Mouse (Mus musculus) urinary bladder, postnatal 10 days (tissue): ENCODE measurements around the gene Cyba.

Source experiments
- DNase-seq: peaks from one replicate; pipeline ENCODE4 v3.0.0; 2022; ENCODE audit warnings: low spot score

The Cyba gene

DNA sequence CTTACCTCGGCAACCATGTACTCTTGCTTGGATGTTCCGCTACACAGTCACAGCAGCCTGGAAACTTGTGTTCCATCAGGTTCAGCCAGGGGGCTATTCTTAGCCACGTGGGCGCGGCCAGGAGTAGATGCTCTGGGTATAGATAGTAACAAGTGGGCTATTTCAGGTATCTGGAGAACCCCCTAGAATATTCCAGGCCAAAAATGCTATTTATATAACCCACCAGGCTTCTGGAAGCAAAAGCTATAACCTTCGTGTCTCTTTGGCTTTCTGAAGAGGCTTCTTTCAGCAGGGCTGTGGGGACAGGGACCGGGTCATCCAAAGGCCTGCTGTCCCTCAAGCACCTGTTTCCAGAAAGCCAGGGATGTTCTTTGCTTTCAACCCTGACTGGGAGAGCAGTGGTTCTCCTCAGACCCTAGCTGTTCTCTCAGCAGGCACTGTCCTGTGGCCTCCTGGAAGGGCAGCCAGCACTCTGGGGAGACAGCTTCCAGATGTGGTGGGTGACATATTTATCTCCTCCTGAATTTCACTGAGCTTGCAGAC lies 18.5 kb upstream of the Cyba start:
- no peak for DNase-seq

DNA sequence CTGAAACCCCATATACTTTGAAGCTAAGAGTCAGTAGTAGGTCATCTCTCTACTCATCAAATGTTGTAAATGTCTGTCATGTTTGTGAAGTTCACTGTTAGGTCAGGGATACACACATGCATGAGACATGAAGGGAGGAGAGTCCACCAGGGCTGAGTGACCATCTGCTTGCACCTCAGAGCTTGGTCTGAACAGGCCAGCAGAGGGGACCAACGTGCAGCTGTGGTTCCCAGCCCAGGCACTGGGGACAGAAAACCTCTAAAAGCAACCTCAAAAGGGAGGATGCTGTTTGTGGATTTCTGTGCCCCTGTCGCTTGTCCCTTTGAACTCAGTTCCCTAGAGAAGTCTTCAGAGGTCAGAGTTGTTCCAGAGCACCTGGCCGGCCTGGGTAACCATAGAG lies 12.5 kb upstream of the Cyba start:
- no peak for DNase-seq

DNA sequence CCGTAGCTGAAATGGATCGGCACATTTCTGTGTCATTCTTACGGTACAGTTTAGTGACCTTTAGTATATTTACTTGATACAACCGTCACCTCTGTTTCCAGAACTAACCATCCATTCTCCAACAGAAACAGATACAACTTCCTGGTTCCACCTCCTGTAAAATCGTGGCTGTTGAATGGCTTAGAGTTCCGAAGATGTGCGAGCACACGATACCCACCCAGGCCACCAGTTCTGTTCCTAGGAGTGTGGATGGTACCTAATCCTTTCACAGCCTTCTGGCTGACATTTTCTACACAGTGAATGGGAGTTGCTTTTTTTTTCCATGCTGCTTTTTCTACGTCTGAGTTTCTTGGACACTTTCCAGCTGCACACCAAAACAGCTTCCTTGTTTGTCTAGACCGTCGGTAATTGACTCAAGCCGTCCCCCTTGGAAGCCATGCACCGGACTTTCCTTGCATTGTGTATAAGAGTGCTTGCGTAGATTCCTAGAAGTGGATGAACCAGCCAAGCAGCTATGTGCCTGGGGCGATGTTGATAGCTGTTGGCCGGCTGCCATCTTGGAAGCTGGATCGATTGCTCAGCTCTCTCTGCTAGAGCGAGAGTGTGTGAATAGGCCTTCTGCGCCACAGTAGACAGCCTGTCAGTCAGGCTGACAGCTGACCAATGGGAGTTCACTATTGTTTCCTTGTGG lies 11.5 kb upstream of the Cyba start:
- DNase-seq = peak; percentile 54

DNA sequence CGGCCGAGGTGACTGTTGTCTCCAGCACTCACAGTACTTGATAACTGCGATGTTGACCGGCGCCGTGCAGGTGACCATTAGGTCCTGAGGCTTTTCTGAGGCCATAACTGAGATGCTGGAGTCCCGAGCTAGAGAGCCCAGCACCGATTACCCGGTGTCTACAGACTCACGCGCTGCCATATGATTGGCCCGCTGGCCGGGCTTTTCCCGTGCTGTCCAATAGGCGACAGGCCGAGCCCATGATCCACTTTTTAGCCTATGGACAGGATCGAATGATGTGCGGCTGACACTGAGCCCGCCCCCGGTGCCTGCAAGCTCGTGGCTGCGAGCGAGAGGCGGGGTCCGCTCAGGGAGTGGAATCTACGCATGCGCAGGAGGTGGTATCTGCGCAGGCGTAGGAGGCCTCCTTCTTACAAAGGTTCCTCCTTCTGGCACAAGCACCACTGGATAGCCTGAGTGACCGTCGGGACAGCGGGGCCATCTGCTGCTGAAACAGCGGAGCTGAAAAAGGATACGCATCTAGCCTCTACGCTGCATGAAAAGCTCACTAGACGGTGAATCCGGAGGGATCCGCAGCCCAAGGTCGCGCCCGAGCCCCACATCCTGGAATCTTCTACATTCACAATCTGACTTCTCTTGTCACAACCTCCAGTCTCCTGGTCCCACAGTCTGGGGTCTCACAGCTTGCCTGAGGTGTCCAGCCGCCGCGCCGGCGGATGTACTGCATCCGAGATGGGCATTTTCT lies 10.7 kb upstream of the Cyba start, which contains the start of gene Mvd:
TSS of gene Mvd (minus strand) at position 161 of the 745 bp plus-strand sequence.
- peak; percentile 96 for DNase-seq

DNA sequence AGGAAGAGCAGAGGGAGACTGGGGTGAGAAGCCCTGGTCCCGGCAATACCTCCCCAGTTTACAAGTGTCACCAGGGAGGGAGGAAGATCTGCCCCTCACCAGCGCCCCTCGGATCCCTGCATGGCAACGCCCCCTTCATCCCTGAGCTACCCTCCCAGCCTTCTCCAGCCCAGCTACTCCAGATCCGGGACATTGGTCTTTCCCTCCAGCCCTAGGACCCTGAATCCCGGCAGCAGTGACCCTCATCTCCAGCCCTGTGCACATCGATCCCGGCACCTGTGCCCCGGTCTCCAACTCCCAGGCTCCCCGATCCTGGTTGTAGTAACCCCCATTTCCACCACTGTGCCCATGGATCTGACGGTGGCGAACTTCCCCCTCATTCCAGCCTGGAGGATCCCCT lies 10.1 kb upstream of the Cyba start:
- no peak for DNase-seq

DNA sequence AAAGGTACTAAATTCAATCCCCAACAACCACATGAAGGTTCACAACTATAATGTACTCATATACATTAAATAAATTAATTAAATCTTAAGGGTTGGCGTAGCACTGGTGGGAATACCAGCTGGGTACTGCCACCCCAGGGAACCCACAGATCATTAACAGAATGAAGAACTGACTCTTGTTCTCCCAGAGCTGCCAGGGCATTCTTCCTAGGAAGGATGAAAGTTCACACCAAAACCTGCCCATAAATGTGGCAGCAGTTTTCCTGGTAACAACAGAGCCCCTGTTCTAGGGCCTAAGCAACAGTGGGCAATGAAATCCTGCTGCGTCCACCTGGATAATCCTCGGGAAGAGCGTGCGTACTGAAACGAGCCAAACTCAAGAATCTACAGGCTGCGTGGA lies 9.6 kb upstream of the Cyba start:
- no peak for DNase-seq

DNA sequence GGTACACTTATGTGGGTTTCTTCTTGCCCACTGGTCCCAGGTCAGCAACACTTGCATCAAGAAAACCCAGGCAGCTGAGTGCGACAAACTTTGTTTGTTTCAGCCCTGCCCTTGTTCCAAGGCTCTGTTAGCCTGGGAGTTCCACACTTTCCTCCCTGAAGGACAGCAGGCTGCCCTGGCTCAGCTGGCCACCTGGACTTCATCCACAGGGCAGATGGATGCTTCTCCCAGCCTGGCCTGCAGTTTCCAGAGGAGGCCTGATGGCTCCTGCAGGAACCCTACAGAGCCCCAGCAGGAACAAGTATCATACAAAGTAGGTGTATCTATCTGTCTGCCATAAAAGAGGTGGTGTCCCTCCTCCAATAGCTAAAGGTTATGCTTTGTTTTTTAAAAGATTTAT lies 8.6 kb upstream of the Cyba start:
- DNase-seq = no peak

DNA sequence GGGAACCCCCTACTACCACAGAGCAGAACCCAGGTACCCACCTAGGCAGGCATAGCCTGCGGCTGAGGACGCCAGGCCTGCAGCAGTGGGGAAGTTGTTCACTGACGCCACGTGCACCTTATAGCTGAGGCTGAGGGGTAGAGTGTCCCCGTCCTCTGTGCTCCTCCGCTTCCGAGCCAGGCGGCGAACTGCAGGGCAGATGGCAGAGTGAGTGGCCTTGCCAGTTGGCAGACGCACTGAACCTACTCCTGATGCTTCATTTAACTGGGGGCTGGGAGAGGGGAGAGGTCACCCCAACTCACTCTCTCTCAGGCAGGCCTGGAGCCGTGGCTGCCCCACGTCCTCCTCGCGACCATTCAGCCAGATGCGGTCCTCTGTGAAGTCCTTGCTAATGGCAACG lies 6.6 kb upstream of the Cyba start:
- DNase-seq = no peak

DNA sequence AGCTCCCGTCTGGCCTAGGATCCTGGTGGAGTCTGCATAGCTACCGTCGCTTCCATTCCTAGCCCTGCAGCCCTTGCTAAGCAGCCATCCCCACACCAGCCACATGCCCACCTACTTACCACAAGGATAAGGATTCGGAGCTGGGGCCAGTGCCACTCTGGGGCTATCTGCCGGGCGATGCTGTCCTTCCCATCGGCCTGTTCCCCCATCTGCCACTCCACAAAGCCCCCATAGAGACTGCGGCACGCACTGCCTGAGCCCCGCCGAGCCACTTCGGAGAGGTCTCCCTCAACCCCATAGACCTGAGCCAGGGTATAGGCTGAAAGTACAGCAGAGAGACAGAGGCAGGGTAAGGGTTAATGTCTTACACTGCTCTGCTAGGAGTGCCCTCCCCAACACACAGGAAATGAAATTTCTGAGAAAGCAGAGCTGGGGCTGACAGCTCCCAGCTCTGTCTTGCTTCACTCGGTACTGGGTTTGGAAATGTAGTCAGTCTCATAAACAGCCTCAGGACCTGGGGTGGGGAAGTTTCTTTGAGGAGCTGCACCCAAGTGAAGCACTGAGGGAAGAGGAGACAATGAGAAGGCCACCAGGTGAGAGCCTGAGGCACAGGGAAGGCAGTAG lies 5.1 kb upstream of the Cyba start:
- no peak for DNase-seq

DNA sequence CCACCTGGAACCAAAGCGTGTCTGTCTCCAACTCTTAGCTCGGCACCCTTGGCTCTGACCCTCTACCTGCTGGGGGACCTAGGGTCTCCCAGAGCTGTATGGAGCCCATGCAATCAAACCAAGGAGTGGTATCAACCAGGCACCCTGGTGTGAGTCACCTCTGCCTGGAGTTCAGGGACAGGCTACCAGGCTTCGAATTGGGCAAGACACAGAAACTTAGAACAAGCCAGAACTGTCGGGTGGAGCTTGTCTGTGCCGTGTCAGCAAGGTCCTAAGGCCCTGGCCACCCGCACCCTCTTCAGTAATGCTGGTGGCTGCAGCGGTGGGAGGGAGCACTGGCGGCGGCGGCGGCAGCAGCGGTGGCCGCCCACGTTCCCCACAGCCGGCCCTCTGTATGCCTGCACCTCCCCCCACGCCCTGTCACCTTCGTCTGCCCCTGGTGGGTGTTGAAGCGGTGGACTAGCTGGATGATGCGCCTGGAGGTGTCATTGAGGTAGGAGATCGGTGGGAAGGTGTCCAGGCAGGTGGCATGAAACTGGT lies 3.9 kb upstream of the Cyba start:
- DNase-seq = no peak

DNA sequence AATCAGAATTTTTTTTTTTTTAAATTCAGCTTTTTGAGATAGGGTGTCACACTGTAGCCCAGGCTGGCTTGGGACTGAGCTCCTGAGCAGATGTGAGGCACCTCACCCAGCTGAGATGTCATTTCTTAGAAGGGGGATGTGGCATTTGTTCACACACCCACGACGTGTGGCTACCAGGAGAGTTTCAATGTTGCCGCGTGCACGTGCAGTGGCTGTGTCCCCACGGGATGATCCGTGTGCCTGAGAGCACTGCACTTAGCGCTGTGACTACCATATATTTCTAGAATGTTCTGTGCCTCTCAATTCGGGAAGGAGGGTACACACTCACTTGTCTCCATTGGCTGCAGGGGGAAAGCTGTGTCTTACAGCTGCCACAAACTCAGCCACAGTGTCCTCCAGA lies 3.4 kb upstream of the Cyba start:
- DNase-seq = no peak

DNA sequence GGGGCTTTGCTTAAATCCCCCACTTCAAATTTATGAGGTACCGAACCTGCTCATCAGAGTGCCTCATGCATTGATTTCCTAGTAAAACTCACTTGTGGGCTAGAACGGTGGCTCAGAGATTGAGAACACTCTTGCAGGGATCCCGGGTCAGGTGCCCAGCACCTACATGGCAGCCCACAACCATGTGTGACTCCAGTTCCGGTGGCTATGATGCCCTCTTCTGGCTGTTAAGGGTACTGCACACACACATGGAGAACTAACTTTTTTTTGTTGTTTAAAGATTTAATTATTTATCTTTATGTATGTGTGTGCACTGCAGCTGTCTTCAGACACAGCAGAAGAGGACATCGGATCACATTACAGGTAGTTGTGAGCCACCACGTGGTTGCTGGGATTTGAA lies 2.6 kb upstream of the Cyba start:
- no peak for DNase-seq

DNA sequence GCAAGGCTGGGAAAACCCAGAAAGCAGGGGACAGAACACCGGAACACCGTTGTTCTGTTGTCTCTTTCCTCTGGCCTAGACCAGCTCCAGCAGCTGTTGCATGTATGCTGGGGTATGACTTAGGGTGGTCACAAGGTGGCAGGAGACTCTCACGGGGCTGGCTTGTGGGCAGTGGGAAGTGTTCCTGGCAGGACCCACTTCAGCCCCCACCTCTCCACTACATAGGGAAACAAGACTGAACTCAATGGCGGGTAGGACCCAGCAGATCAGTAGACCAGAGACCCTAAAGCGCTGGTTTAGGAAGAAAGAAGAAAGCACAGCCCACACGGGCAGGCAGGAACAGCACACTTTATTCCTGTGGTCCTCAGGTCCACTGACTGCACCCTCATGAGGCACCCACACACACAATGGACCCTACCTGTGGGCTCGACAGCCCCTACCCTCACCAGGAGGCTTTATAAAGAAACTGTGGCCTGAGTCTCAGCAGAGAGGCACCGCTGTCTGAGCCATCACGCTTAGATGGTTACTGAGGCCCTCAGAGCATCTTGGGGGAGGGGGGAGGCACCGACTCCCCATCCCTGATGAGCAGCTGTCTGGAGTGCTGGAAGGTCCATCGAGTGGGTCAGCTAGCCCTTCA lies 657 bp upstream of the Cyba start:
- DNase-seq = no peak

DNA sequence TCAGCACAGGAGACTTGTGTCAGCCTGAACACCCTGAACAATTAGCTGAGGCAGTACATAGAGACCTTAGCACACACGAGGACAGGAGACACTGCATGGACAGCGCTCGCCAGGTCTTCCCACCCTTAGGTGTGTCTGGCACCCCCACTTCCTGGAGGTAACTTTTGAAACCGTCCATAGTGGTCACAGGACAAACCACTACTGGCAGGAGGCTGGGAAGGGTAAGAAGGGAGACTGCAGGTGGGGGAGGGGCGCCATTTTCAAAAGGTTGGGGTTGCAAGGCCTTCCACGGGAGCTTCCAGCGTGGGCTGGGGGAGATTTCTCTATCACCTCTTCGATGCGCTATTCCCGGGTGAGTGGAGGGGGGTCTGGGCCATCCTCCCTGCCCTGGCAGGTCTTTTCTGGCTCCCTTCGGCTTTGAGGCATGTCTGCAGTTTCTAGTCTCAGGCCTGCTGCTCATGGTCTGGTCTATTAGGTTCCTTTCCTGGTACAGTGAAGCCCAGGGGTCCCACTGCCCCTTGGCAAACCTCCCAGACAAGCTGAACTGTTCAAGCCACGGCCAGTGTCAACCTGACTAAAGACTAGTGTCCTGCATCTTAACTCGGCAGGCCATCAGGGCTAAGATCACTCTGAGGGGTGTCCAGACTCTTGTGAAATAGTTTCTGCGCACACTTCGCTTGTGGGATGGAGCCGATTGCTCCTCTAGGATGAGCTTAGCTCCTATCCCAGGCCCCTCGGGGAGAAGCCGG lies 862 bp downstream of the Cyba start:
- no peak for DNase-seq

DNA sequence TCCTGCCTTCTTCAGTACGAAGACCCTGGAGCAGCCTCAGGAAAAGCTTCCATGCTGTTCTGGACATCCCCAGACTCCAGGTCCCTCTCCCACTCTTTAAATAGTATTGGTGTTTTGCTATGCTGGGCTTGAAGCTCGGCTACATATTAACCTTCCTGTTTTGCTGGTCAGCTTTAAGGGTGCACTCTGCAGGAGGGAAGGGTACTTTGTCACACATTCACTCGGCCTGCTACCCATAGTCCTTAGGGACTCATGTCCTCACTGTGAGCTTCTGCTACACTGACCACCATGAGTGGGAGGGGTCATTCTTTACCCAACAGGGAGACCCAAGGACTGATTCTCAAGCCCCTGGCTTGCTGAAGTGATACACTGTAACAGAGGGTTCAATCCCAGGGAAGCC lies 2.1 kb downstream of the Cyba start:
- DNase-seq = no peak

DNA sequence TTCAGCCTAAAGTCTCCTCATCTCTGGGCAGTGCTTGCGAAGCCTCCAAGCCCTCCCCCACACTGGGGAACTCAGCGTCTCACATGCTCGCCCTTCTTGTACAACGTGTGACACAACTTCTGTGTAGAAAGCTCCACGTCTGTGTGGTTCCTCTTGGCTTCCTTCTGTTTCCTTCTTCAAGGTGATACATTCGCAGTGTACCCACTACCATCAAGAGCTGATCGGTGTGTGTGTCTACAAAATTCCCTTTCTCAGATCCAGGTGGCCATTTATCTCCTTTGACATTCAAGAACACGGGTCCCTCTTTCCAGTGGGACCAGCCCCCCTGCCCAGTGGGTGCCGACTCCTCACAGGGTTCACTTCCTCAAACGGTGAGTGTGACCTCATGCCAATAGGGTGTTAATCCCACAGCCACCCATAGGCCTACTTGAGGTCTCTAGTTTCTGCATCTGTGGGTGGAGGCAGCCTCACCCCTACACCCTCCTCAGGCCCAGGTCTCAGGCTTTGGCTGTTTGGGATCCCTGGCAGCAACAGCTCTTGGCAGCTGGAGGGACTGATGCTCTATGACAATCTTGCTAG lies 2.6 kb downstream of the Cyba start:
- no peak for DNase-seq

DNA sequence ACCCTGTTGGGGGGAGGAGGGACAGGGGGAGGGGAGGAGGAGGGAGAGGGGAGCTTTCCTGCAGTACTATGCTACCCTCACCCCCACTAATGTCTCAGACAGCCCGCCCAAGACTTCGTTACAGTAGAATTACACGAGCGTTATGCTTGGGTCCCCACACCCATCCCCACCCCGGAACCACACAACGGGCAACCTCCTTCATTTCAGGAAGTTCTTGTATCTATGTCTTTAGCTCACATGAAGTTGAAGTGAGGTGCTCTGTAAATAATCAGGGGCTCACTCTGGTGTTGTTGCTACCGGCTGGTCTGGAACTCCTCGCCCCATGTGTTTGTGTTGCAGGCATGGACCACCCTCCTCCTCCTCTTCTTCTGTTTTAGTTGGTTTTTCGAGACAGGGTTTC lies 4.6 kb downstream of the Cyba start:
- DNase-seq = no peak

DNA sequence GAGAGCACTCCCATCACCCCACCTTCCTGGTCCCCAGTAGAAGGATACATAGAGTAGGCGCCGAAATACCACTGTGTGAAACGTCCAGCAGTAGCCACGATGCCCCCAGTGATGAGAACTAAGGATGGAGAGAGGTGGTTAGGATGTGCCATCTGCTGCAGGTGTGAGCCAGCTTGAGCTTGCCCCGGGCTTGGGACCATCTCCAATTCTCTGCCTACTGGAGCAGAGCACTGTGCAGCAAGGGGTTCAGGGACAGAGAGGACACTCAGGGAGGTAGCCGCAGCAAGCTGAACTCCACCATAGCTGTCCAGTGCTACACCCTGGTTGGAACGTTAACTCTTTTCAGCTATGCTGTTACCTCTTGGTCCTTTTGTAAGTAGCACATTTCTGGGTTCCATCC lies 5.1 kb downstream of the Cyba start:
- DNase-seq = no peak

DNA sequence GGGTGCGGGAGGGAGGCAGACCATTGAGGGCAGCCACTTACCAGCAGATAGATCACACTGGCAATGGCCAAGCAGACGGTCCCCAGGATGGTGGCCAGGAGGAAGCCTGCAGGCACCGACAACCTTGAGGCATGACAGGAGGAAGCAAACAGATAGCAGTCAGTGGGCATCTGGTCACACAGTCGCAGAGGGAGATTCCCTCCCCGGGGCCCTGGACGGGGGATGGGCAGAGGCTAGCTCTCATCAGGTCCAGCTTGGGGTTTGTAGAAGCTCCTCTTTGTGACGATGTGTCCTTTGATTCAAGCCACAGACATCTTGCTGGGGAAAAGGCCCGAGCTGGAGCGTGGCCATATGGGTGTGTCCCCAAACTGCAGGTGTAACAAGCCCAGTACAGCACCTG lies 6.6 kb downstream of the Cyba start:
- DNase-seq = no peak

DNA sequence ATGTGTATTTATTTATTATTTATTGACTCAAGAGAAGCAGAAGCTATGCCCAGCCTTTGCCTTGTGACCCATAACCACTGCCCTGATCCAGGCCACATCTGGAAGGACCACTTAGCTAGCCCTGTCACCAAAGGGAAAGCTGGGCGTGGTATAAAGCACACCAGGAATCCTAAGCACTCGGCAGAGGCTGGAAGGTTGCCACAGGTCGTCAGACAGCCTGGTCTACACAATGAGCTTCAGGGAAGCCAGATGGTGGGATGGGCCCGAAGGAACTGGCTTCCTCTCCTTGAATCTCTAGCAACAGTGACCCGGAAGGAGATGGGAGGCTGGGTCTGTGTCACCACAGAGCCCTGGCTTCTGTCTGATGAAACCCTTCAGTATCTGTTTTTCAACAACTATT lies 9.1 kb downstream of the Cyba start:
- no peak for DNase-seq

DNA sequence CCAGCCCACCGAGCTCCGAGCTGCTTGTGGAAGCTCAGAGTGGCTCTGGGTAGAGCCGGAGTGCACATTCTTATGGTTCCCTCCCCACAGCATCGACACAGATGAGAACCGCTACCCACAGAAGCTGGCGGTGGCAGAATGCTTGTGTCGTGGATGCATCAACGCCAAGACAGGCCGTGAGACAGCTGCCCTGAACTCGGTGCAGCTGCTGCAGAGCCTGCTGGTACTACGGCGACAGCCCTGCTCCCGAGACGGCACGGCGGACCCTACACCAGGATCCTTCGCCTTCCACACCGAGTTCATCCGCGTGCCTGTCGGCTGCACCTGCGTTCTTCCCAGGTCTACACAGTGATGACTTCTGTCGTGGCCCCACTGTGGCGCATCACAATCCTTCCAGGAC lies 9.5 kb downstream of the Cyba start:
- DNase-seq = no peak
